Mouse (Mus musculus) kidney, embryonic 16.5 days (tissue): ENCODE results near the gene Acsl1. TPM values are rescaled to one million over a fixed set of nuclear protein-coding genes. Genes with fewer than 3 reads are reported as not detected.

ENCODE experiments used
- ATAC-seq: fragments of 200-750 bp; cut with Nextera tagmentation; 2 replicates; pipeline ENCODE4 v1.8.0; 2017; ENCODE audit warnings: moderate TSS enrichment; ENCODE audit not compliant: low FRiP score, low TSS enrichment
- H3K27ac ChIP-seq: fragments of 300-500 bp; sonication (generic); 2 replicates; pipeline ENCODE4 v1.5.1; 2014; ENCODE audit warnings: low read length
- H3K27me3 ChIP-seq: fragments of 300-500 bp; sonication (generic); 2 replicates; pipeline ENCODE4 v1.6.1; 2014; ENCODE audit warnings: low read length, control low read depth, mixed read lengths; ENCODE audit not compliant: insufficient read depth
- H3K36me3 ChIP-seq: fragments of 300-500 bp; sonication (generic); 2 replicates; pipeline ENCODE4 v1.6.1; 2014; ENCODE audit warnings: low read length, control low read depth, mixed read lengths; ENCODE audit not compliant: insufficient read depth
- H3K4me1 ChIP-seq: fragments of 300-500 bp; sonication (generic); 2 replicates; pipeline ENCODE4 v1.6.1; 2014; ENCODE audit warnings: low read length, control low read depth, mixed read lengths; ENCODE audit not compliant: insufficient read depth
- H3K4me2 ChIP-seq: fragments of 300-500 bp; sonication (generic); replicated peaks from 2 replicates; pipeline ENCODE4 v1.6.1; 2014; ENCODE audit warnings: low read depth, low read length
- H3K4me3 ChIP-seq: fragments of 300-500 bp; sonication (generic); 2 replicates; pipeline ENCODE4 v1.5.1; 2014; ENCODE audit warnings: mild to moderate bottlenecking, low read length
- H3K9ac ChIP-seq: fragments of 300-500 bp; sonication (generic); replicated peaks from 2 replicates; pipeline ENCODE4 v1.6.1; 2014; ENCODE audit warnings: low read length
- H3K9me3 ChIP-seq: fragments of 300-500 bp; sonication (generic); 2 replicates; pipeline ENCODE4 v1.6.1; 2016; ENCODE audit warnings: low read length, control low read depth
- WGBS: fragments of 180-500 bp; shearing (Covaris S2); extraction: QIAGEN DNeasy Blood & Tissue Kit; methylation state at CpG from one replicate; pipeline ENCODE4 v1.1.7; 2014; 5-methylcytosine and 5-hydroxymethylcytosine counted together
- polyA plus RNA-seq: library from polyadenylated mRNA; unstranded; fragments of >200 nt; fragmentation: Nextera tagmentation; extraction: Ambion mirVana; gene quantifications from 2 replicates; pipeline ENCODE4 v1.2.1, GENCODE M21; 2015

Gene Acsl1
- polyA plus RNA-seq = 20.6 and 21.3 TPM in 2 replicates

DNA sequence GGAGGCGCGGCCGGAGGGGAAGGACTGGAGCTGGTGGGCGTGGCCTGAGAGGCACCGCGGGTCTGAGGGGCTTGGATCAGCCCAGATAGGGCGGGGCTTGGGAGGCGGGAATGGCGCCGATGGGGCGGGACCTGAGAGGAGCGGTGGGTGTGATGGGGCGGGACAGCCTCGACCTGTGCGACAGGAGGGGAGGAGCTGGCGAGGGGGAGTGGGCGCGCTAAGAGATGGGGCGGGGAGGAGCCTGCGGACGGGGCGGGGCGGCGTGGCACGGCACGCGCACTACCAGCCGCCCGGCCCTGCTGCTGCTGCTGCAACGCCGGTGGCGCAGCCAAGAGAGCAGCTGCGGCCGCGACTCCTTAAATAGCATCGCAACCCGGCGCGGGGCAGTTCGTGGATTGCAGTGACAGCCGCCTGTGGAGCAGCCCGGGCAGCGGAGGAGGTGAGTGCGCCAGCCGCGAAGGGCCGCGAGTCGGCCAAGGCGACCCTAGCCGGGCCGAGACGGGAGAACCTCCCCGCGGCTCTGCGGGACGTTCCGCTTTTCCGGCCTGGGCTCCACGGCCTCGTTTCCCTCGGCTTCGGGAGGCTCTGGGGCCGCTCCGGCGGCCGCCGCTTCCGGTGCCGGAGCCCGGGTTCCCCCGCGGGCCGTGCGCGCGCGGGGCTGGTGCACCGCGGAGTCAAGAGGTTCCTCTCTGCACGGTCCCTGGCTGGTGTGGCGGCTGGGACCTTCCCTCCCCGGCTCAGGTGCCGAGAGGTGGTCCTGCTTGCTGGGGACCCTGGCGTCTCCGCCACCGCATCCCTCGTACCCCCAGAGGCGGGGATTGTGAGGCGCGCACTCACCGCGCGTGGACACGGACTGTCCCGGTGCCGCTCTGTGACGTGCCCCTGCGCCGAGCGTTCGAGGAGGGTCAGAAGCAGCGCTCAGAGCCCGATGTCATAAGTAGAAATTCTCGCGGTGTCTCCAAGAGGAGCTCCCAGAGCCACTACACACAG is at the start of gene Acsl1:
Gene Acsl1, plus strand, starts transcription at position 246 of the 990 bp plus-strand sequence.
- Histone ChIP-seq H3K9me3 (no peaks in the 10 kb centered on the region), H3K4me2 (peak within 1 kb of the TSS; percentile 92), H3K36me3 (no peaks in the 10 kb centered on the region), H3K4me3 (peak within 1 kb of the TSS; percentile 83), H3K27ac (peak within 1 kb of the TSS; percentile 72), H3K4me1 (peaks cover 5% of the 10 kb centered on the region), H3K27me3 (no peaks in the 10 kb centered on the region), H3K9ac (peak within 1 kb of the TSS; percentile 70)
- peak; percentile 96 for ATAC-seq
- WGBS = under 1% methylated on average over 73 of the region's 106 CpGs

DNA sequence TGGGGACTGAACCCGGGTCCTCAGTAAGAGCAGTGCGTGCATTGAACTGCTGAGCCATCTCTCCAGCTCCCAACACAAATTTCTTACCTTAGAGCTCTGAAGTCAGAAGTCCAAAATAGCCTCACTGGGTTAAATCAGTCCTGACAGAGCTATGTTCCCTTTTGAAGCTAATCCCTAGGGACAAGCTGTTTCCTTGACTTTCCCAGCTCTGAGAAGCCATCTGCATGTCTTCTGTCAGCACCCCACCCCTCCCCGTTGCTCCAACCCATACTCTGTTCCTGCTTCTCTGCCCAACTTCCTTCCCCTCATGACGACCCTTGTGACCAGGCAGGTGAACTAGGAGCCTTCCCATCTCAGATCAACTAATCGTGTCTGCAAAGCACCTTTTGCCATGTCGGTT is 49.3 kb upstream of the Acsl1 start:
- H3K4me3 ChIP-seq = no peak overlapping the region
- H3K4me2 ChIP-seq = no peak overlapping the region
- 62% methylated on average over 6 of the region's 6 CpGs for whole genome bisulfite sequencing
- H3K36me3 ChIP-seq = no peaks in the 10 kb centered on the region
- no peak overlapping the region for H3K27ac ChIP-seq
- no peak overlapping the region for H3K9ac ChIP-seq
- ATAC-seq = no peak
- no peaks in the 10 kb centered on the region for H3K4me1 ChIP-seq
- no peaks in the 10 kb centered on the region for H3K27me3 ChIP-seq
- no peaks in the 10 kb centered on the region for H3K9me3 ChIP-seq

DNA sequence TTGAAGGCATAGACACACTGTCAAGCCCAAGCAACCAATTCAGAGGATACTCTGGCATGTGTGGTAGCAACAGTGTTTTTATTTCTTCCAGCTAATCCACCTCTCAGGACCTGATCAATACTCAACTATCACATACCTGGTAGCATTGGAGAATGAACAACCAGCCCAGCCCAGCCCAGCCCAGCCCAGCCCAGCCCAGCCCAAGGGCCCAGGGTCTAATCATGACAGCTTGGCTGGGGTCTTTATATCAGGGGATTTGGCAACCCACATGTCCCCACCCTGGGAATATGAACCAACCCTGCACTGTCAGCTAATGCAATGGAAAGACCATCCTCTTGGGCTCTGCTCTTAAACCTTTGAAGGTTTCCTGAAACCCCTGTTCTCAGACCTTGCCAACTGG is 42.9 kb upstream of the Acsl1 start:
- Histone ChIP-seq H3K27ac (no peak overlapping the region), H3K4me2 (no peak overlapping the region)
- no peak for ATAC-seq

DNA sequence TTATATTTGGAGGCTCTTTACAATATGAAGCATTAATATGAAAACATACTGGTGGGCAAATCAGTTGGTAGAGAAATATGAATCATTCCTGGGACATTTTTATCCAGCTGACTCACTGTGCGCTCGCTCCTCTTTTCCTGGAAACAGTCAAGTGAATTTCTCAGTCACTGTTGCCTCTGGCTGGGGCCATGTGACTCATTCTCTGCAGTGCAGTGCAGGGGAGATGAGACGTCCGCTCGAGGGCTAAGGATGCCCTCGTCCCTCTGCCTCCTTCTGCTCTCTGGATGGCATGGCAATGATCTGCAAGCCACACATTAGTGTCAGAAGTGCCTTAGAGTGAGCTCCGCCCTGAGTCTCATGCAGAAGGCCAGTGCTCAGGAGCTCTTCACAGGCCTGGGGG is 41.0 kb upstream of the Acsl1 start:
- no peak overlapping the region for H3K4me3 ChIP-seq
- ATAC-seq = peak; percentile 70
- no peak overlapping the region for H3K9ac ChIP-seq
- 0 out of 2 replicates have a peak, but pooled peaks cover 5% of the 10 kb centered on the region for H3K4me1 ChIP-seq
- peaks cover 4% of the 10 kb centered on the region; the same call in 1 of the 2 replicates for H3K9me3 ChIP-seq
- no peak overlapping the region for H3K4me2 ChIP-seq
- H3K36me3 ChIP-seq = no peaks in the 10 kb centered on the region
- WGBS = 56% methylated on average over 7 of the region's 7 CpGs
- H3K27me3 ChIP-seq = no peaks in the 10 kb centered on the region
- H3K27ac ChIP-seq = 0 out of 2 replicates have a peak overlapping the region, but pooled peaks have one; percentile 29

More for the DNA sequence above, 42.9 kb upstream of the Acsl1 start:
- no peak overlapping the region for H3K9ac ChIP-seq
- 0 out of 2 replicates have a peak, but pooled peaks cover 5% of the 10 kb centered on the region for H3K4me1 ChIP-seq
- no peaks in the 10 kb centered on the region for H3K9me3 ChIP-seq
- no peaks in the 10 kb centered on the region for H3K27me3 ChIP-seq
- no peaks in the 10 kb centered on the region for H3K36me3 ChIP-seq
- H3K4me3 ChIP-seq = no peak overlapping the region

DNA sequence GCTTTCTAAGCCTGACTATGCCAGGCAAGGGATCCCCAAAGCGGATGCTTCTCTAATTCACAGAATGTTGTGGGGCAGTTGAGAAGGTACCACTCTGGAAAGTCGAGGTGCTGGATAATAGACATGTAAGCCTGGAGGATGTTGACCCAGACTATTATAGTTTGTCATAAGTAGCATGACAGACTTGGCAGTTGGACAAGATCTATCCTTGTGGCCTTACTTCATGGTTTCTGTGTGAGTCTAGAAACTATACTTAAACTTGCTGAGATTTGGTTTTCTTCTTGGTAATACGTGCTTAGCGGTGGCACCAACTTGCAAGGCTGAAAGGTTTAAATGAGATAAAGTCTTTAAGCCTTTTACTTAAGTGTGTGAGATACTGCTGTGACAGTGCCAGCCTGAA is 38.9 kb upstream of the Acsl1 start:
- Histone ChIP-seq H3K27ac (no peak overlapping the region), H3K4me3 (no peak overlapping the region), H3K9ac (no peak overlapping the region), H3K27me3 (no peaks in the 10 kb centered on the region), H3K4me1 (0 out of 2 replicates have a peak, but pooled peaks cover 5% of the 10 kb centered on the region), H3K9me3 (peaks cover 4% of the 10 kb centered on the region; the same call in 1 of the 2 replicates), H3K36me3 (no peaks in the 10 kb centered on the region), H3K4me2 (no peak overlapping the region)
- ATAC-seq = no peak
- 88% methylated on average over 4 of the region's 4 CpGs for WGBS

DNA sequence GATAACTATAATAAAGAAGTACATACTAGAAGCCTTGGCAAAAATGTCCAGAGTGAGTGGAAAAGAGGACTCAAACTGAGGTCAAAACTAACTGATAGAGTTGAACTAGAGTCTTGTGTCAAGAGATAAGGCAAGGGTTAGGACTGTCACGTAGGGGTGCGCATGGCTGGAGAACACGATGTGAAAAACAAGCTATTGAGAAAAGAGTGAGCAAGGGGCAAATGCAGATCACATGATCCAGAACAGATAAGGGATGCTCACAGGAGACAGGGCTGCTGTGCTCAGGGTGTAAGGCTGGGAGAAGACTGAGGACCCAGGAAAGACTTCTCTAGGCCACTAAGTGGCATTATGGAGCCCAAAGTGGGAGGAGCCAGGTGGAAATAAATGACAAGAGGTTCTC is 38.3 kb upstream of the Acsl1 start:
- H3K9ac ChIP-seq = no peak overlapping the region
- ATAC-seq = no peak
- H3K4me3 ChIP-seq = no peak overlapping the region
- H3K36me3 ChIP-seq = no peaks in the 10 kb centered on the region
- H3K27me3 ChIP-seq = no peaks in the 10 kb centered on the region
- WGBS = 95% methylated on average over 3 of the region's 3 CpGs
- H3K27ac ChIP-seq = no peak overlapping the region
- 0 out of 2 replicates have a peak, but pooled peaks cover 5% of the 10 kb centered on the region for H3K4me1 ChIP-seq
- peaks cover 4% of the 10 kb centered on the region; the same call in 1 of the 2 replicates for H3K9me3 ChIP-seq
- no peak overlapping the region for H3K4me2 ChIP-seq

DNA sequence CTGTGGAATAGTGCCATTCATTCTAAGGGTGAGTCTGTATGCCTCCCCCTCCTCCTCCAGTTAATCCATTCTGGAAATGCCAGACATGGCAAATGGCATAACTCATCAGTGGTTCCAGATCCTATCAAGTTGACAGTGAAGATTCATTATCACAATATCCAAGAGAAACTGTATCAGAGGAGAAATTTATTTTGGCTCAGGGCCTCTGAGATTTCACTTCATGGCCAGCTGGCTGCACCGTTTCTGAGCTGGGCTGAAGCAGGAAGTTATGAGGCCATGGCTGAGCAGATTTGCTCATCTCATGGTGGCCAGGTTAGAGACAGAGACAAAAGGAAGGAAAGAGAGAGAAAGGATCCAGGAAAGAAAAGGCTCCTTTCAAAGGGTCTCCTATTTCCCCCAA is 37.2 kb upstream of the Acsl1 start:
- Histone ChIP-seq H3K27me3 (no peaks in the 10 kb centered on the region), H3K9me3 (peaks cover 4% of the 10 kb centered on the region; the same call in 1 of the 2 replicates), H3K27ac (no peak overlapping the region), H3K4me1 (0 out of 2 replicates have a peak, but pooled peaks cover 5% of the 10 kb centered on the region), H3K4me3 (no peak overlapping the region), H3K9ac (no peak overlapping the region), H3K36me3 (no peaks in the 10 kb centered on the region), H3K4me2 (no peak overlapping the region)
- no peak for ATAC-seq
- WGBS = 25% methylated on average over 1 of the region's 1 CpGs

DNA sequence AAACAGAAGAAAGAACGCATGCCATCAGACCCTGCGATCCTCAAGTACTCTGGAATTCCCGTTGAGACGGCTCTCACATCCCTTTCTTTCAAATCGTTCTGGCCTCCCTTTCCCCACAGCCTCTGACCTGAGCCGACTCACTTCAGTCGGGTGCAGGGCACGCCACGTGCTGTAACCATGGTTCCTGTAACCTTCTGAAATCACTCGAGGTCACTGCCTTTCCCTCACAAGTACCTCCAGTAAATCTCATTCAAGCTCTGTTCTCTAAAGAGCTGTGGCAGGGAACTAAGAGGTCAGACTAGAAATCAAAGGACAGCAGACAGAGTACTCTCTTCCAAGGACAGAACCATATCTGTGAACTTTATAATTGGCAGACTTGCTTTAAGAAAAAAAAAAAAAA is 32.3 kb upstream of the Acsl1 start:
- no peak for ATAC-seq
- Histone ChIP-seq H3K36me3 (no peaks in the 10 kb centered on the region), H3K9ac (no peak overlapping the region), H3K4me3 (no peak overlapping the region), H3K4me1 (no peaks in the 10 kb centered on the region), H3K9me3 (peaks cover 2% of the 10 kb centered on the region; the same call in 1 of the 2 replicates), H3K27me3 (no peaks in the 10 kb centered on the region), H3K4me2 (no peak overlapping the region), H3K27ac (no peak overlapping the region)
- WGBS = 57% methylated on average over 10 of the region's 10 CpGs

DNA sequence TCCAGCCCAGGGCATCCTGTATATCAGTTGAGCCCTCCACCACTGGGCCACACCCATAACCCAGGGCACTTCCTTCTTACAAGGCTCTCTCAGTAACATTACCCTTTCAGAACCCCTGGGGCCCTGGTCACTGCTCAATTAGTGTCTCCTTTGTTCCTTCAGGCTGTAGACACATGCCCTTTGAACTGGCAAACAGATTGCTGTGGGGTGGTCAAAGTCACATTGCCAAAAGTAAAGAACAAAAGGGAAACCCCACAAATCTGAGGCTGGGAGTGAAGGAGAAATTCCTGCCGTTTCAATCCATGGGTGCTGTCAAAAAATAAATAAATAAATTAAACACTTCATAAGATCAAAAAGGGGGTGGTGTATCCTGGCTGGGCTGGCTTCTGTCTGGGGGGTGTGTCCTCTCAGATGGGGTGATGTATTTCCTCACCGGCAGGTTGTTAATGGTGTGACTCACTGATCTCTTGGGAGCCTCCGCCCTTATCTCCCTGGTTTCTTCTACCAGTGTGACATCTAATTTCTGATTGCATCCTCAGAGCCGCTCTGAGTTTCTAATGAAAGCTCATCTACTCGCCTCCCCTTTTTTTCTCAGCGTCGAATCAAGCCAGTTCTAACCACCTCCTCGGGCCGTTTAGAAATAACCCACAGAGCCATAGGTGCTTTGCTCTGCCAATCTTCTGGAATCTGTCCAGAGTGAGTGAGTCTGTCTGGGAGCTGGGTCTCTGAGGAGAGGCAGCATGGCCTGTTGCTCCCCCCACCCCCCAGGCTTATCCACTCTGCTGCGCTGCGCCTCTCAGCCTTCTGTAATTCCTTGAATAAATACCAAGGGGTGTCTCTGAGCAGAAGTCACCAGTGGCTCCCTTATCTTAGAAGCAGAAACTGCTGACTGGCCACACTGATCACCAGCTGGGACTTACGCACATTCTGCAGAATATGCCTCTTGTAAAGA is 24.6 kb upstream of the Acsl1 start:
- peaks cover 9% of the 10 kb centered on the region for H3K4me1 ChIP-seq
- no peak overlapping the region for H3K4me2 ChIP-seq
- no peak overlapping the region for H3K4me3 ChIP-seq
- no peaks in the 10 kb centered on the region for H3K27me3 ChIP-seq
- WGBS = 32% methylated on average over 12 of the region's 12 CpGs
- H3K9me3 ChIP-seq = no peaks in the 10 kb centered on the region
- 0 out of 2 replicates have a peak, but pooled peaks have one; percentile 64 for ATAC-seq
- peak overlapping the region; percentile 3; the same call in 1 of the 2 replicates for H3K27ac ChIP-seq
- no peaks in the 10 kb centered on the region for H3K36me3 ChIP-seq
- no peak overlapping the region for H3K9ac ChIP-seq
